Mouse (Mus musculus): ENCODE measurements at regions not wholly inside any gene's neighbourhood (a gene's known extent, or its start where the extent isn't known, plus 50 kb on each side); places are given as distances from the start of the nearest gene placed in this dataset.

DNA sequence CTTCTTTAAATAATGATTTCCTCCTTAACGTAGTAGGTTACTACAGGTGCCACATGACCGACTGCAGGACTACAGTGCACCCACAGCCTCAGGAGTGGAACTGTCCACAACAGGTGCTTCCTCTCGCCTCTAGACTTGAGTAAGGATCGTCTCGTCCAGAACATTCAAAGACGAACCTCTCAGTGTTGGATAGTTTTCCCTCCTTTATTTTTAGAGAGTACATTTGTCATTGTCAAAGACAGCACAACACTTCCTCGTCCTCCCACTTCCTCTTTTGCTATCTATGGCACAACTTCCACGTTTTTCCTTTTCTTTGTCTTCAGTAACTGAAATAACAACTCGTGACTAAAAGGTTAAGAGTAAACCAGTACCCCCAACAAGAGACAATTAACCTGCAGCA is 120.7 kb downstream of the Rpl36a-ps1 start:
- Histone ChIP-seq H3K27me3 (replicated peaks; ENCODE audit: control insufficient read depth, insufficient read depth, low read length) (no peaks in the 10 kb centered on the region), H3K4me3 (ENCODE audit: insufficient read depth, low read depth, low read length) (no peak overlapping the region), H3K27ac (ENCODE audit: insufficient read depth, low read depth, low read length) (no peak overlapping the region), H3K4me1 (ENCODE audit: control insufficient read depth, insufficient read depth, low read length) (no peaks in the 10 kb centered on the region), H3K36me3 (ENCODE audit: control insufficient read depth, insufficient read depth, low read length) (no peaks in the 10 kb centered on the region)
- DNase-seq: no peak
- WGBS: 44% methylated on average over 9 of the region's 9 CpGs
- TF ChIP-seq POLR2A (IDR thresholded peaks at IDR 0.05; ENCODE audit: low read depth, low read length) (no peak), CTCF (conservative IDR thresholded peaks at IDR 0.05; ENCODE audit: insufficient read depth, insufficient read length, low read depth, low read length) (no peak)

DNA sequence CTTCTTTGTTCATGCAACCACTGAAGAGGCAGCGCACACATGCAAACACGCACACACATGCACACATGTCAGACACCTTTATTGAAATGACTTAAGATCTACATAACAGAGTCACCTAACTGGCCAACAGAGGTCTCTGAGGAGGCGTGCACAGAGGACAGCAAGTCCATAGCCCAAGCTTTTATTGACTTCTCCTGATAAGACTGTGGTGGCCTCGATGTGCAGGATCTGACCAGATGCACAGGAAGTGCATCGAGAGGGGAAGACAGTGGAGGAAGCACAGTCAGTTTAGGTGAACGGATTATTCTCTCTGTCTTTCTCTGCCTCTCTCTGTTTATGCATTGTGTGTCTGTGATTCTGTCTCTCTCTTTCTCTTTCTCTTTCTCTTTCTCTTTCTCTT is 124.2 kb downstream of the Rpl36a-ps1 start:
- H3K27me3 ChIP-seq (replicated peaks; ENCODE audit: control insufficient read depth, insufficient read depth, low read length): no peaks in the 10 kb centered on the region
- H3K4me1 ChIP-seq (ENCODE audit: control insufficient read depth, insufficient read depth, low read length): no peaks in the 10 kb centered on the region
- DNase-seq: no peak
- 78% methylated on average over 6 of the region's 6 CpGs for WGBS
- no peak overlapping the region for H3K27ac ChIP-seq (ENCODE audit: insufficient read depth, low read depth, low read length)
- no peak overlapping the region for H3K4me3 ChIP-seq (ENCODE audit: insufficient read depth, low read depth, low read length)
- H3K36me3 ChIP-seq (ENCODE audit: control insufficient read depth, insufficient read depth, low read length): no peaks in the 10 kb centered on the region
- TF ChIP-seq POLR2A (IDR thresholded peaks at IDR 0.05; ENCODE audit: low read depth, low read length) (no peak), CTCF (conservative IDR thresholded peaks at IDR 0.05; ENCODE audit: insufficient read depth, insufficient read length, low read depth, low read length) (no peak)

DNA sequence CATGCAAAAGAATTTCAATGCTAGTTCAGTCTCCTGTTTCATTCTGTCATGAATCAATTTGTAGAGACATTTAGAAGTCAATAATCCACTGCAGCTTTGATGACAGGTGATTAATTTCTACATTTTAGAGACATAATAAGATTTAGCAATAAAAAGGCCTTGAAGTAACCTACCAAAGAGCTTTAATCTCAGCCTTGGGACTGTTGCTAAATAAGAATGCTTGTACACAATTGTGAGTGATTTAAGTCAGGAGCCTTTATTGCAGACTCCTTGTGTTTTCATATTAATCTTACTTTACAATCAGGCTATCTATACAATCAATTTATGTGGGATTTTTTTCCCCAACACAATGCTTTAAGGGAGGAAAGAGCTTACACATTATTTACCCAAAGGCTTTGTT is 127.2 kb downstream of the Rpl36a-ps1 start:
- peaks cover 9% of the 10 kb centered on the region; the same call in 1 of the 2 replicates for H3K4me1 ChIP-seq (ENCODE audit: control insufficient read depth, insufficient read depth, low read length)
- H3K4me3 ChIP-seq (ENCODE audit: insufficient read depth, low read depth, low read length): no peak overlapping the region
- no peak for DNase-seq
- H3K36me3 ChIP-seq (ENCODE audit: control insufficient read depth, insufficient read depth, low read length): no peaks in the 10 kb centered on the region
- no peak overlapping the region for H3K27ac ChIP-seq (ENCODE audit: insufficient read depth, low read depth, low read length)
- no peaks in the 10 kb centered on the region for H3K27me3 ChIP-seq (replicated peaks; ENCODE audit: control insufficient read depth, insufficient read depth, low read length)
- TF ChIP-seq POLR2A (IDR thresholded peaks at IDR 0.05; ENCODE audit: low read depth, low read length) (no peak), CTCF (conservative IDR thresholded peaks at IDR 0.05; ENCODE audit: insufficient read depth, insufficient read length, low read depth, low read length) (no peak)

DNA sequence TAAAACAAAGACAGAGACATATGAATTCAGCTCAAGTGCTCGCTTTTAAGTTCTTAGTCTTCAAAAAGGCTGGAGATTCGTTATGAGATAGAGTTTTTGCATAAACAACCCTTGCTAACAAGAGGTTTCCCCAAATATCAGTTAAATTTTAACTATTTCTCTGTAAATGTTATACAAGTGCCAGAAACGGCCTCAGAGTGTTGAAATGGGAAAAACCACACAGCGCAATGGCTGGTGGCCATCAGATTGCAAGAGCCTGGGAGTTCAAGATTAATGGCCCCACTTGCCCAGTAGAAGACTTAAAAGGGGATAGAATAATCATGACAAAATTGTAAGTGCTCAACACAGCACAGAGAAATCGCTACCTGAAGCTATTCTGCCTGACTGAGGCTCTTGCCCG is 130.1 kb downstream of the Rpl36a-ps1 start:
- Histone ChIP-seq H3K27me3 (replicated peaks; ENCODE audit: control insufficient read depth, insufficient read depth, low read length) (no peaks in the 10 kb centered on the region), H3K27ac (ENCODE audit: insufficient read depth, low read depth, low read length) (peak overlapping the region; percentile 92), H3K4me1 (ENCODE audit: control insufficient read depth, insufficient read depth, low read length) (peaks cover 9% of the 10 kb centered on the region; the same call in 1 of the 2 replicates), H3K4me3 (ENCODE audit: insufficient read depth, low read depth, low read length) (peak overlapping the region; percentile 4; the same call in 1 of the 2 replicates), H3K36me3 (ENCODE audit: control insufficient read depth, insufficient read depth, low read length) (no peaks in the 10 kb centered on the region)
- 27% methylated on average over 6 of the region's 6 CpGs for WGBS
- TF ChIP-seq POLR2A (IDR thresholded peaks at IDR 0.05; ENCODE audit: low read depth, low read length) (no peak), CTCF (conservative IDR thresholded peaks at IDR 0.05; ENCODE audit: insufficient read depth, insufficient read length, low read depth, low read length) (no peak)
- DNase-seq: peak; percentile 85

DNA sequence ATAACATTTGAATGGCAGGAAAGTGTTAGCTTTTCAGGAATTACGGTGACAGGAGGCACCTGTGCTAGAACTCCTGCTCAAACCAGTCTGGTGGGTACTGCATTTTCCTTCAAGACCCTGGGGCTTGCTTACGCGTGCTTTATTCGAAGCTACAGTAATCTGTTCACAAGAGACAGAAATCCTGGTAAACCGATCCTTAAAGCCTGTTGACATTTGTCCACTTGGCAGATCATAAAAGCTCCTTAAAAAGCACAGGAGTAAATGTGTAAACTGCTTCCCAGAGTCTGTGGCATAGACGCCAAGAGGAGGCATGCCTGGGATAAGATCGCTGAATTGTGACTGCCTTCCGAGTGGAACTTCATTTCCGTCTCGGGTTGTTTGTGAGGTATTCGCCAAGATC is 130.5 kb downstream of the Rpl36a-ps1 start:
- H3K4me3 ChIP-seq (ENCODE audit: insufficient read depth, low read depth, low read length): peak overlapping the region; percentile 4; the same call in 1 of the 2 replicates
- H3K36me3 ChIP-seq (ENCODE audit: control insufficient read depth, insufficient read depth, low read length): no peaks in the 10 kb centered on the region
- peak overlapping the region; percentile 92 for H3K27ac ChIP-seq (ENCODE audit: insufficient read depth, low read depth, low read length)
- peaks cover 9% of the 10 kb centered on the region; the same call in 1 of the 2 replicates for H3K4me1 ChIP-seq (ENCODE audit: control insufficient read depth, insufficient read depth, low read length)
- no peak for TF ChIP-seq CTCF (conservative IDR thresholded peaks at IDR 0.05; ENCODE audit: insufficient read depth, insufficient read length, low read depth, low read length)
- no peak for TF ChIP-seq POLR2A (IDR thresholded peaks at IDR 0.05; ENCODE audit: low read depth, low read length)
- DNase-seq: peak; percentile 90
- WGBS: 29% methylated on average over 11 of the region's 11 CpGs
- no peaks in the 10 kb centered on the region for H3K27me3 ChIP-seq (replicated peaks; ENCODE audit: control insufficient read depth, insufficient read depth, low read length)

DNA sequence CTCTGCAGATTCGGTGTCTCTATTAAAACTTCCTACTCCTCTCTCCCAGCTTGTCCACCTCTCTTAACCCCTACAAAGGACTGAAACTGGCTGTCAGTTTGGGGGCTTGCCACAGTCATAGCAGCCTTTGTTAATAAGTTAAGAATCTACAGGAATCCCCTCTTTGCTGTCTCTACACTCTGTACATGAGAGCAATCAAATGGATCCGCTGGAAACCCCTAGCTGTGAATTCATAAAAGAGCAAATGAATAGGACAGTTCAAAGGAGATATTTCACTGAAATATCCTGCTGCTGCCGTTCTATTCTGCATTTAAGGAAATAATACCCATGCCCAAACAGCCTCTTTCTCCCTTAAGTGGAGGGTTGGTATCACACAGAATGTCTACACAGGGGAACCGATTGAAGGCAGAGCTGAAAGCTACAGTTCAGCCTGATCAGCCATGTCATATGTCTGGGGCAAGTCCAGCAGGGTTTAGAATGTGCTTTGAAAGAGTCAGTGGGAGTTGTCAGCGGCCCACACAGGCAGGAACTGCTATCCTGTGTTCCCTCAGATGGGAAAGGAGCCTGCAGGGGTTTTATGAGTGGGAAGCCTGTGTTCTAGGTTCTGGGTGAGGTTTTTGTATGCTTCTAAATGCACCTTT is 131.9 kb downstream of the Rpl36a-ps1 start:
- peaks cover 9% of the 10 kb centered on the region; the same call in 1 of the 2 replicates for H3K4me1 ChIP-seq (ENCODE audit: control insufficient read depth, insufficient read depth, low read length)
- H3K4me3 ChIP-seq (ENCODE audit: insufficient read depth, low read depth, low read length): no peak overlapping the region
- TF ChIP-seq POLR2A (IDR thresholded peaks at IDR 0.05; ENCODE audit: low read depth, low read length) (no peak), CTCF (conservative IDR thresholded peaks at IDR 0.05; ENCODE audit: insufficient read depth, insufficient read length, low read depth, low read length) (no peak)
- WGBS: 55% methylated on average over 5 of the region's 5 CpGs
- H3K27me3 ChIP-seq (replicated peaks; ENCODE audit: control insufficient read depth, insufficient read depth, low read length): no peaks in the 10 kb centered on the region
- no peak overlapping the region for H3K27ac ChIP-seq (ENCODE audit: insufficient read depth, low read depth, low read length)
- no peaks in the 10 kb centered on the region for H3K36me3 ChIP-seq (ENCODE audit: control insufficient read depth, insufficient read depth, low read length)
- no peak for DNase-seq

DNA sequence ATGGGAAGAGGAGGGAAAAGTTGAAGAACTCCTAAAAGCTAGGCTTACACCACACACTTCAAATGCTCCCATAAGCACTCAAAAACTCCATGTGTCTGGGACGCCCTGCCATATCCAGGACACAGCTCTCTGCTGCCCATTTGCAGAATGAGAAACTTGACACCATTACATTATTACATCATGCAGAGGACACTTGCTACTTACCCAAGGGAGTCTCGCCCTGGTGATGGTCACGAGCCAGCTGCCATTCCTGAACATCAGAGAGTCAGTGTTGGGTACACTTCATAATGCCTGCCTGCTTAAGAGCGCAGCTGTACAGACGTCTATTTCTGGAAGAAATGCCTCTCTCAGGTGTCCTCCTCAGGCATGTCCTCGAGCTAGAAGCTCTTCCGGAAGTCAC is 135.3 kb downstream of the Rpl36a-ps1 start:
- H3K4me1 ChIP-seq (ENCODE audit: control insufficient read depth, insufficient read depth, low read length): peaks cover 4% of the 10 kb centered on the region; the same call in 1 of the 2 replicates
- DNase-seq: no peak
- H3K36me3 ChIP-seq (ENCODE audit: control insufficient read depth, insufficient read depth, low read length): no peaks in the 10 kb centered on the region
- no peaks in the 10 kb centered on the region for H3K27me3 ChIP-seq (replicated peaks; ENCODE audit: control insufficient read depth, insufficient read depth, low read length)
- no peak overlapping the region for H3K27ac ChIP-seq (ENCODE audit: insufficient read depth, low read depth, low read length)
- H3K4me3 ChIP-seq (ENCODE audit: insufficient read depth, low read depth, low read length): no peak overlapping the region
- TF ChIP-seq CTCF (conservative IDR thresholded peaks at IDR 0.05; ENCODE audit: insufficient read depth, insufficient read length, low read depth, low read length) (no peak), POLR2A (IDR thresholded peaks at IDR 0.05; ENCODE audit: low read depth, low read length) (no peak)
- 92% methylated on average over 7 of the region's 7 CpGs for WGBS

Data from kidney, adult 2 months (tissue).